Comparison of ENCODE assay signal across 28 mouse cellular contexts in the genomic region with DNA sequence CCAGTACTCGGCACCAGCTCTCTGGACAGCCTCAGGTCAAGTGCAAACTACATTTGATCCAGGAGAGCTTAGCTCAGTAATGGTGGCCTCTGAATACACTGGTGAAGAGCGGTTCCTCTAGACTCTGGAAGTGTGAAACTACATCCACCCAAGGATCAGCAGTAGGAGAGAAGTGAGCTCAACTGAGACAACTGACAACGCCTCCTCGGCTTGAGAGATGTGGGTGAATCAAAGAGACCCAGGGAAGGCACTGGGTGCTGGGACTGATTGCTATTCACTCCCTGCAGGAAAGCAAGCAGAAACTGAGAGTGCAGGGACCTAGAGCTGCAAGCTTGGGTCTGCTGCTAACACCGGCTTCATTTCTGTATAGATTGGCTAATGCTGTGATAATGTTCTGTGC.
"Had no signal": no experiment of that assay in that cellular context is flagged by ENCODE, and none has a peak within 500 bp of the region (broad histone marks: within the 10 kb centered on the region; RNA-seq: fewer than 3 reads in every experiment).

No protein-coding gene starts in this region.

- H3K27ac ChIP-seq: gastrocnemius, adult 2 months; heart, adult 2 months; heart, embryonic 13.5 days; heart, embryonic 15.5 days; hindbrain, embryonic 10.5 days; hindbrain, embryonic 12.5 days; hindbrain, embryonic 14.5 days; intestine, embryonic 15.5 days; layer of hippocampus, adult 2 months; left cerebral cortex, adult 2 months; limb, embryonic 10.5 days; limb, embryonic 12.5 days; liver, embryonic 13.5 days had no signal

- H3K4me1 ChIP-seq: heart, embryonic 13.5 days; heart, embryonic 15.5 days; intestine, embryonic 15.5 days; limb, embryonic 10.5 days; limb, embryonic 12.5 days; liver, embryonic 13.5 days had no signal

- H3K4me3 ChIP-seq: gastrocnemius, adult 2 months; heart, adult 2 months; heart, embryonic 13.5 days; heart, embryonic 15.5 days; hindbrain, embryonic 10.5 days; hindbrain, embryonic 12.5 days; intestine, embryonic 15.5 days; layer of hippocampus, adult 2 months; left cerebral cortex, adult 2 months; limb, embryonic 10.5 days; limb, embryonic 12.5 days; liver, embryonic 13.5 days had no signal

- H3K36me3 ChIP-seq: heart, embryonic 13.5 days; heart, embryonic 15.5 days; hindbrain, embryonic 10.5 days; hindbrain, embryonic 12.5 days; intestine, embryonic 15.5 days; limb, embryonic 10.5 days; limb, embryonic 12.5 days; liver, embryonic 13.5 days had no signal

- H3K4me2 ChIP-seq: heart, embryonic 11.5 days; heart, embryonic 13.5 days; heart, embryonic 15.5 days; hindbrain, embryonic 12.5 days; hindbrain, embryonic 14.5 days; intestine, embryonic 15.5 days; limb, embryonic 12.5 days; liver, embryonic 11.5 days; liver, embryonic 13.5 days had no signal

- H3K27me3 ChIP-seq: heart, embryonic 13.5 days; heart, embryonic 15.5 days; hindbrain, embryonic 12.5 days; intestine, embryonic 15.5 days; limb, embryonic 12.5 days; liver, embryonic 13.5 days had no signal

- DNase-seq: gastrocnemius, adult 2 months; gastrocnemius, postnatal 10 days; gastrocnemius, postnatal 25 days; heart, adult 2 months; heart, postnatal 14 days; heart, postnatal 36 days; kidney, adult 18-20 months; kidney, adult 8-10 months; kidney, postnatal 10 days; kidney, postnatal 25 days; kidney, postnatal 4 days; liver; liver, embryonic 13.5 days had no signal

- H3K9ac ChIP-seq: heart, embryonic 13.5 days; heart, embryonic 15.5 days; hindbrain, embryonic 12.5 days; hindbrain, embryonic 14.5 days; intestine, embryonic 15.5 days; limb, embryonic 12.5 days; liver, embryonic 13.5 days had no signal

- H3K9me3 ChIP-seq: heart, embryonic 13.5 days; heart, embryonic 15.5 days; hindbrain, embryonic 10.5 days; hindbrain, embryonic 12.5 days; intestine, embryonic 15.5 days; limb, embryonic 10.5 days; liver, embryonic 13.5 days had no signal

- ATAC-seq: hindbrain, embryonic 16.5 days; inflammation-experienced regulatory T-cells, adult 6 months; intestine, embryonic 15.5 days; intestine, postnatal 0 days had no signal
